Mouse (Mus musculus): Measurements from ENCODE around the gene Calml3. TPM values are rescaled to one million over a fixed set of nuclear protein-coding genes. Genes with fewer than 3 reads are reported as not detected.

The Calml3 gene
- total RNA-seq, 4 experiments from 2014 or later: not detected

Other genes with a start within 250 kb of the Calml3 start
- 10 to 100 TPM; 10.5 to 14.1 (median 12.5) TPM for gene Fam208b, start 193.2 kb downstream of the Calml3 start, total RNA-seq (2022)
- 10 to 100 TPM in 1 of 4 experiments, 1 to 10 TPM in 3; 8.6 to 11.2 (median 8.8) TPM for gene Asb13, start 170.3 kb downstream of the Calml3 start, total RNA-seq (2022)
- not detected for gene Calm4, start 33.4 kb upstream of the Calml3 start, total RNA-seq (2022)
- gene Calm5, start 49.9 kb upstream of the Calml3 start, total RNA-seq (2022): not detected
- 10 to 100 TPM; 14.6 to 21.0 (median 18.4) TPM for gene Net1, start 113.9 kb upstream of the Calml3 start, total RNA-seq (2022)
- gene Tubal3, start 114.0 kb upstream of the Calml3 start, total RNA-seq (2022): not detected
- not detected for gene Ucn3, start 141.0 kb upstream of the Calml3 start, total RNA-seq (2022)
- 10 to 100 TPM in 1 of 4 experiments, 1 to 10 TPM in 3; 6.3 to 13.4 (median 8.9) TPM for gene Akr1c14, start 244.7 kb upstream of the Calml3 start, total RNA-seq (2022)